Mouse (Mus musculus) neural tube, embryonic 11.5 days (tissue): ENCODE data around the gene Olfr628. TPM values are rescaled to one million over a fixed set of nuclear protein-coding genes. Genes with fewer than 3 reads are reported as not detected.
"Not testable (repeated sequence)": the region's sequence is repeated elsewhere in the genome, so short reads cannot be mapped to it uniquely, and the experiment has no call there.

Experiments used
- ATAC-seq: fragments of 200-750 bp; cut with Nextera tagmentation; 2 replicates; pipeline ENCODE4 v1.8.0; 2017; ENCODE audit warnings: moderate number of reproducible peaks, mild to moderate bottlenecking, moderate TSS enrichment, moderate library complexity; ENCODE audit not compliant: insufficient read depth, low FRiP score, low TSS enrichment
- DNase-seq: peaks from one replicate; pipeline ENCODE4 v3.0.0-alpha.2; 2015; ENCODE audit warnings: low spot score
- H3K27ac ChIP-seq: fragments of 300-500 bp; sonication (generic); 2 replicates; pipeline ENCODE4 v1.5.1; 2014; ENCODE audit warnings: low read depth, mild to moderate bottlenecking, low read length
- H3K27me3 ChIP-seq: fragments of 300-500 bp; sonication (generic); 2 replicates; pipeline ENCODE4 v1.6.1; 2014; ENCODE audit warnings: mild to moderate bottlenecking, low read length, mixed read lengths; ENCODE audit not compliant: control insufficient read depth, insufficient read depth
- H3K36me3 ChIP-seq: fragments of 300-500 bp; sonication (generic); 2 replicates; pipeline ENCODE4 v1.6.1; 2014; ENCODE audit warnings: mild to moderate bottlenecking, low read length, moderate library complexity, mixed read lengths; ENCODE audit not compliant: control insufficient read depth, insufficient read depth
- H3K4me1 ChIP-seq: fragments of 300-500 bp; sonication (generic); 2 replicates; pipeline ENCODE4 v1.6.1; 2014; ENCODE audit warnings: low read length, mixed read lengths; ENCODE audit not compliant: control insufficient read depth, insufficient read depth
- H3K4me2 ChIP-seq: fragments of 300-500 bp; sonication (generic); 2 replicates; pipeline ENCODE4 v1.6.1; 2014; ENCODE audit warnings: low read depth, mild to moderate bottlenecking, moderate library complexity
- H3K4me3 ChIP-seq: fragments of 300-500 bp; sonication (generic); 2 replicates; pipeline ENCODE4 v1.5.1; 2014; ENCODE audit warnings: low read depth, low read length
- H3K9ac ChIP-seq: fragments of 300-500 bp; sonication (generic); 2 replicates; pipeline ENCODE4 v1.6.1; 2014; ENCODE audit warnings: mild to moderate bottlenecking, low read length
- H3K9me3 ChIP-seq: fragments of 300-500 bp; sonication (generic); 2 replicates; pipeline ENCODE4 v1.6.1; 2016; ENCODE audit warnings: low read length; ENCODE audit not compliant: control insufficient read depth
- WGBS: fragments of 180-500 bp; shearing (Covaris S2); extraction: QIAGEN DNeasy Blood & Tissue Kit; methylation state at CpG from one replicate; pipeline ENCODE4 v1.1.7; 2014; 5-methylcytosine and 5-hydroxymethylcytosine counted together
- polyA plus RNA-seq: library from polyadenylated mRNA; unstranded; fragments of >200 nt; fragmentation: Nextera tagmentation; extraction: Ambion mirVana; gene quantifications from 2 replicates; pipeline ENCODE4 v1.2.1, GENCODE M21; 2014

Gene Olfr628
- polyA plus RNA-seq = not detected in 2 replicates

DNA sequence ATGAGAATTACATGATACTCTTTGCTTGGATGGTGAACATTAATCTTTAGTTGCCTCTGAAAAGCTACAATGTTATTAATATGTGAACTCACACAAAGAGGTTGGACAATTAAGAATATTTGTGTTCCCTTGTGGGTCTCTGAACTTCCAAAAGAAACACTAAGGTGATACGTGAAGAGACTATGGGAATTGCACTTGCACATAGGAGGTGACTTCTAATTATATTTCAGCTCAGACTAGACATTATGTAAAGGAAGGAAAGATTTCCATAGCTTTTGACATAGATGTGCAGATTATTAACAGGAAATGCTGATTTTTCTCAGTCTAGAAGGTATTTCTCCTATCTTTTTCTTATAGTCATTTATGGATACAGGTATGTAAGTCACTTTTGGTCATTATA lies at the start of gene Olfr628:
Gene Olfr628, plus strand, starts transcription at position 301 of the 400 bp plus-strand sequence.
- H3K9ac ChIP-seq = no peak within 1 kb of the TSS
- H3K27ac ChIP-seq = no peak within 1 kb of the TSS
- H3K9me3 ChIP-seq = no peaks in the 10 kb centered on the region
- H3K4me2 ChIP-seq = no peak within 1 kb of the TSS
- H3K4me1 ChIP-seq = no peaks in the 10 kb centered on the region
- H3K36me3 ChIP-seq = no peaks in the 10 kb centered on the region
- no peaks in the 10 kb centered on the region for H3K27me3 ChIP-seq
- WGBS = 90% methylated on average over 1 of the region's 1 CpGs
- H3K4me3 ChIP-seq = no peak within 1 kb of the TSS
- ATAC-seq (no peak), DNase-seq (no peak)

DNA sequence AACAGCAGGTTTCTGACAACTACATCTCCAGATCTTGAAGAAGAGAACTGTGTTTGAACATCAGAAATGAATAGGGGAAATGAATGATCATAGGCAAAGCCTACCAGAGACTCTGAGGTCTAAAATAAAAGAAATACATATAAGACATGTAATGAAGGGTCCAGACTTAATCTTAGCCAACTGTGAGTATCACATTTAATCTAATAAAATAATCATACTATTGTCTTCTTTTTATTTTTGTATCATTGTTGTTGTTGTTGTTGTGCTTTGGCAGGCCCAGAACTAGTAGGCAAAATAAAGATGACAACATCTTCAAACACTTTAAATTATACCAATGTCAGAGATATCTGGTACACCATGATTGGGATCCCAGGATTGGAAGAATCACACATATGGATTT lies 47.8 kb upstream of the Olfr628 start, which contains the start of gene Olfr625-ps1:
Gene Olfr625-ps1, plus strand, starts transcription at position 301 of the 400 bp plus-strand sequence.
- no peaks in the 10 kb centered on the region for H3K27me3 ChIP-seq
- no peaks in the 10 kb centered on the region for H3K4me1 ChIP-seq
- DNase-seq (no peak), ATAC-seq (no peak)
- H3K9ac ChIP-seq = no peak within 1 kb of the TSS
- H3K27ac ChIP-seq = no peak within 1 kb of the TSS
- no peaks in the 10 kb centered on the region for H3K9me3 ChIP-seq
- H3K36me3 ChIP-seq = no peaks in the 10 kb centered on the region
- no peak within 1 kb of the TSS for H3K4me2 ChIP-seq
- no peak within 1 kb of the TSS for H3K4me3 ChIP-seq

DNA sequence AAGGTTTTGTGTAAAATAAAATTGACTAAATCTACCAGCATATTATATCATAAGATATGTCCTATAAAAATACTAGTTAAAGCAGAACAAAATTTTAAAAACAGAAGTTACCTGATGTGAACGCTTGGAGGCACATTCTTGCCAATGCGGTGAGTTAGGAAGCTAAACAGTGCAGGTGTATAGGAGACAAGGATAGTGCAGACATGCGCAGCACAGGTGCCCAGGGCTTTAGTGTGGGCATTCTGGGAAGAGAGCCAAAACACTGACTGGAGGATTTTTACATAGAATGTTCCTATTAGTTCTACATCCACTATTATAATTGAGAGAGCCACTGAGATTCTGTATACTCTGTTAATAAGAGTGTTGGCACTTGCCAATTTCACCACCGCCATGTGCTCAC lies 30.7 kb upstream of the Olfr628 start:
- H3K4me2 ChIP-seq = no peak overlapping the region
- H3K4me1 ChIP-seq = no peaks in the 10 kb centered on the region
- H3K4me3 ChIP-seq = no peak overlapping the region
- no peaks in the 10 kb centered on the region for H3K27me3 ChIP-seq
- DNase-seq (no peak), ATAC-seq (no peak)
- H3K9me3 ChIP-seq = no peaks in the 10 kb centered on the region
- H3K9ac ChIP-seq = no peak overlapping the region
- 90% methylated on average over 4 of the region's 4 CpGs for WGBS
- H3K36me3 ChIP-seq = no peaks in the 10 kb centered on the region
- no peak overlapping the region for H3K27ac ChIP-seq

DNA sequence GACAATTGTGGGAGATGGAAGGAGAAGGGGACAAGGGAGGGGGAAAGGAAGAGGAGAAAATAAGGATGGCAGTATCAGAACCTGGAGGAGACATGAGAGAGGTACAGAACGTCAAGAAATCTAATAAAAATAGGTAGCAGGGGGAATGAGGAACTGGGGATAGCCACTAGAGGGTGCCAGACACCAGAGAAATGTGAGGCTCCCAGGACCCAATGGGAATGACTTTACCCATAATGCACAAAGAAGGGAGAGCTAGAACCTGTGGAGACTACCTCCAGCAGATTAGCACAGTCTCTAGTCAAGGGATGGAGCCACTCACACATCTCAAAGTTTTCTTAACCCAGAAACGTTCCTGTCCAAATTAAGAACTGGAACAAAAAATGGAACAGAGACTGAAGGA lies 18.1 kb upstream of the Olfr628 start:
- Histone ChIP-seq H3K27me3 (no peaks in the 10 kb centered on the region), H3K4me1 (no peaks in the 10 kb centered on the region), H3K4me2 (no peak overlapping the region), H3K36me3 (no peaks in the 10 kb centered on the region), H3K4me3 (no peak overlapping the region), H3K27ac (no peak overlapping the region), H3K9me3 (no peaks in the 10 kb centered on the region), H3K9ac (no peak overlapping the region)
- ATAC-seq = no peak
- 24% methylated on average over 2 of the region's 2 CpGs for WGBS
- no peak for DNase-seq

DNA sequence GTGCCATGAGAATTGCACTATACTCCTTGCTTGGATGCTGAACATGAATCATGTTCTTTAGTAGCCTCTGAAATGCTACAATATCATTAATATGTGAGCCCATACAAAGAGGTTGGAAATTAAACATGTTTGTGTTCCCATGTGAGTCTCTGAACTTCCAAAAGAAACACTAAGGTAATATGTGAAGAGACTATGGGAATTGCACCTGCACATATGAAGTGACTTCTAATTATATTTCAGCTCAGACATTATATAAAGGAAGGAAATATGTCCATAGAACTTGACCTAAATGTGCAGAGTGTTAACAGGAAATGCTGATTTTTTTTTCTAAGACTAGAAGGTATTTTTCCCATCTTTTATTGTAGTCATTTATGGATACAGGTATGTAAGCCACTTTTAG lies 15.8 kb upstream of the Olfr628 start, which contains the start of gene Olfr243:
Gene Olfr243, plus strand, starts transcription at position 301 of the 400 bp plus-strand sequence.
- H3K27ac ChIP-seq = no peak within 1 kb of the TSS
- DNase-seq (no peak), ATAC-seq (no peak)
- no peaks in the 10 kb centered on the region for H3K9me3 ChIP-seq
- H3K4me1 ChIP-seq = no peaks in the 10 kb centered on the region
- H3K36me3 ChIP-seq = no peaks in the 10 kb centered on the region
- H3K4me3 ChIP-seq = no peak within 1 kb of the TSS
- no peak within 1 kb of the TSS for H3K4me2 ChIP-seq
- no peak within 1 kb of the TSS for H3K9ac ChIP-seq
- no peaks in the 10 kb centered on the region for H3K27me3 ChIP-seq

- H3K9ac ChIP-seq, H3K4me1 ChIP-seq, H3K4me2 ChIP-seq, H3K27me3 ChIP-seq, H3K36me3 ChIP-seq, H3K4me3 ChIP-seq, H3K27ac ChIP-seq, H3K9me3 ChIP-seq, ATAC-seq, DNase-seq: not testable (repeated sequence)
- 100% methylated on average over 1 of the region's 1 CpGs for WGBS
Observed at GRCm38 (mm10) chr7:103716398-103716797, 13.8 kb upstream of the Olfr628 start.

DNA sequence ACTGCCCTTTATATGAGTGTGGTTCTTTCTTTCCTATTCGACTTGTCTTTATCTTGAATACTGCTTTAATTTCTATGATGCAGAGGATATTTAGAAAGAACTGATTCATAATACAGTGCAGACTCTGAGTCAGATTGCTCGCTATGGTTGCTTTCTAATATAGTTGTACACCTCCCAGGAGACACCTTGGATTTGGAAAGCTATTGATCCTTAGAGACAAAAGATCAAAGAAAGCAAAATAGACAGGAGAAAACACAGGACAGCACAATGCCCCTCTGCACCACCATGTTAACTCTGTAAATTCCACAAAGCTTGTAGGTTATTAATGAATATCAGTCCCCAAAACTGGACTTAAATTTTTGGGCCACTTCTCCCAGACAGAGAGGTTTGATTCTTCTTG lies 14.7 kb downstream of the Olfr628 start, which contains the start of gene Olfr629:
Gene Olfr629, minus strand, starts transcription at position 101 of the 400 bp plus-strand sequence.
- no peak within 1 kb of the TSS for H3K9ac ChIP-seq
- no peaks in the 10 kb centered on the region for H3K36me3 ChIP-seq
- H3K9me3 ChIP-seq = no peaks in the 10 kb centered on the region
- 86% methylated on average over 2 of the region's 2 CpGs for WGBS
- no peaks in the 10 kb centered on the region for H3K4me1 ChIP-seq
- no peaks in the 10 kb centered on the region for H3K27me3 ChIP-seq
- no peak for DNase-seq
- ATAC-seq = no peak
- H3K27ac ChIP-seq = no peak within 1 kb of the TSS
- no peak within 1 kb of the TSS for H3K4me3 ChIP-seq
- no peak within 1 kb of the TSS for H3K4me2 ChIP-seq

DNA sequence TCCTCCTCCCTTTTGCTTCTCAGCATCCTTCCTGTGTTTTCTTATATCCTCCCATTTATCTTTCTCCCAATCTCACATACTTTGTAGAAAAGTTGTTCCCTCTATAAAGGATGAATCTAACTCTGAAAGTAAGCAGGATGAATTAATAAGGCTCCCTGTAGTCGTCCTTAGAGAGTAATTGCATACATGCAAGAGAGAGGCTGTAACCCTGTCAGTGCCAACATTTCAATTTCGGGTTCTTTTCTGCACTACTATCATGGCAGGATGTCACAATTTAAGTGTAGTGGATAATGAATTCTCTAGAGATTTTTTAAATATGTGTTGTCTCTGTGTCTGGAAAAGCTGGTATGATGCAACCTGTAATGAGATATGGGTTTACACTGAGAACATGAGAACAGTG lies 27.1 kb downstream of the Olfr628 start, which contains the start of gene Olfr630:
Gene Olfr630, minus strand, starts transcription at position 101 of the 400 bp plus-strand sequence.
- no peak within 1 kb of the TSS for H3K4me2 ChIP-seq
- DNase-seq (no peak), ATAC-seq (no peak)
- no peak within 1 kb of the TSS for H3K9ac ChIP-seq
- H3K9me3 ChIP-seq = no peaks in the 10 kb centered on the region
- WGBS = 53% methylated on average over 2 of the region's 2 CpGs
- H3K4me3 ChIP-seq = no peak within 1 kb of the TSS
- H3K4me1 ChIP-seq = no peaks in the 10 kb centered on the region
- H3K27ac ChIP-seq = no peak within 1 kb of the TSS
- no peaks in the 10 kb centered on the region for H3K27me3 ChIP-seq
- no peaks in the 10 kb centered on the region for H3K36me3 ChIP-seq

- H3K9me3 ChIP-seq, H3K9ac ChIP-seq: not testable (repeated sequence)
Observed at GRCm38 (mm10) chr7:103762212-103762611, 32.0 kb downstream of the Olfr628 start.

More at GRCm38 (mm10) chr7:103762212-103762611, 32.0 kb downstream of the Olfr628 start:
- H3K4me3 ChIP-seq, H3K27ac ChIP-seq, H3K27me3 ChIP-seq, H3K4me2 ChIP-seq, H3K4me1 ChIP-seq, H3K36me3 ChIP-seq, DNase-seq, ATAC-seq: not testable (repeated sequence)
- WGBS = 94% methylated on average over 6 of the region's 6 CpGs
